Mouse (Mus musculus): ENCODE data around the gene Chchd3. TPM values are rescaled to one million over a fixed set of nuclear protein-coding genes. Genes with fewer than 3 reads are reported as not detected.

The Chchd3 gene
- polyA plus RNA-seq, 1 experiment from 2014 or later, result 105 TPM

GRCm38 (mm10) chr6:32795653-32796500 lies 264.2 kb downstream of the Chchd3 start:
- Histone ChIP-seq H3K4me1 (peaks cover 8% of the 10 kb centered on the region), H3K4me3 (no peak overlapping the region), H3K27me3 (replicated peaks) (no peaks in the 10 kb centered on the region), H3K9me3 (replicated peaks) (no peaks in the 10 kb centered on the region), H3K9ac (no peak overlapping the region), H3K27ac (no peak overlapping the region), H3K36me3 (peaks cover 46% of the 10 kb centered on the region), H3K4me2 (no peak overlapping the region)
- ATAC-seq, result no peak
- WGBS (ENCODE audit: insufficient replicate concordance), result 72% methylated on average over 8 of the region's 8 CpGs

- Histone ChIP-seq H3K36me3 (peaks cover 53% of the 10 kb centered on the region), H3K4me2 (no peak overlapping the region), H3K4me1 (peaks cover 8% of the 10 kb centered on the region), H3K4me3 (no peak overlapping the region), H3K27me3 (replicated peaks) (no peaks in the 10 kb centered on the region), H3K27ac (no peak overlapping the region), H3K9ac (no peak overlapping the region), H3K9me3 (replicated peaks) (no peaks in the 10 kb centered on the region)
- peak; percentile 87 for ATAC-seq
- WGBS (ENCODE audit: insufficient replicate concordance), result 41% methylated on average over 1 of the region's 1 CpGs
Measured at GRCm38 (mm10) chr6:32793575-32793974, 266.5 kb downstream of the Chchd3 start.

- ATAC-seq, result peak; percentile 72
- 64% methylated on average over 3 of the region's 3 CpGs for WGBS (ENCODE audit: insufficient replicate concordance)
- H3K27ac ChIP-seq, result no peak overlapping the region
Measured at GRCm38 (mm10) chr6:32793163-32793562, 266.9 kb downstream of the Chchd3 start.

GRCm38 (mm10) chr6:32790487-32790886 lies 269.6 kb downstream of the Chchd3 start:
- ATAC-seq, result no peak
- no peak overlapping the region for H3K4me2 ChIP-seq
- peaks cover 8% of the 10 kb centered on the region for H3K4me1 ChIP-seq
- H3K27ac ChIP-seq, result no peak overlapping the region
- H3K9me3 ChIP-seq (replicated peaks), result no peaks in the 10 kb centered on the region
- WGBS (ENCODE audit: insufficient replicate concordance), result 88% methylated on average over 4 of the region's 4 CpGs
- no peak overlapping the region for H3K4me3 ChIP-seq
- H3K27me3 ChIP-seq (replicated peaks), result no peaks in the 10 kb centered on the region
- H3K9ac ChIP-seq, result no peak overlapping the region
- H3K36me3 ChIP-seq, result peaks cover 46% of the 10 kb centered on the region

More at GRCm38 (mm10) chr6:32793163-32793562, 266.9 kb downstream of the Chchd3 start:
- no peaks in the 10 kb centered on the region for H3K27me3 ChIP-seq (replicated peaks)
- no peak overlapping the region for H3K4me3 ChIP-seq
- no peaks in the 10 kb centered on the region for H3K9me3 ChIP-seq (replicated peaks)
- peaks cover 8% of the 10 kb centered on the region for H3K4me1 ChIP-seq
- no peak overlapping the region for H3K9ac ChIP-seq
- no peak overlapping the region for H3K4me2 ChIP-seq
- peaks cover 53% of the 10 kb centered on the region for H3K36me3 ChIP-seq

- Histone ChIP-seq H3K4me1 (no peaks in the 10 kb centered on the region), H3K9ac (no peak overlapping the region), H3K4me3 (no peak overlapping the region), H3K36me3 (peaks cover 24% of the 10 kb centered on the region), H3K4me2 (no peak overlapping the region), H3K9me3 (replicated peaks) (no peaks in the 10 kb centered on the region), H3K27ac (no peak overlapping the region), H3K27me3 (replicated peaks) (no peaks in the 10 kb centered on the region)
- no peak for ATAC-seq
- 77% methylated on average over 1 of the region's 1 CpGs for WGBS (ENCODE audit: insufficient replicate concordance)
Measured at GRCm38 (mm10) chr6:32787399-32787798, 272.7 kb downstream of the Chchd3 start.

GRCm38 (mm10) chr6:32786196-32786595 lies 273.9 kb downstream of the Chchd3 start:
- H3K27ac ChIP-seq, result no peak overlapping the region
- H3K4me3 ChIP-seq, result no peak overlapping the region
- no peak overlapping the region for H3K9ac ChIP-seq
- H3K4me2 ChIP-seq, result no peak overlapping the region
- no peaks in the 10 kb centered on the region for H3K4me1 ChIP-seq
- H3K36me3 ChIP-seq, result peaks cover 14% of the 10 kb centered on the region
- no peaks in the 10 kb centered on the region for H3K9me3 ChIP-seq (replicated peaks)
- WGBS (ENCODE audit: insufficient replicate concordance), result 87% methylated on average over 5 of the region's 5 CpGs
- no peak for ATAC-seq
- no peaks in the 10 kb centered on the region; the same call in 1 of the 2 replicates for H3K27me3 ChIP-seq (replicated peaks)

- H3K27ac ChIP-seq, result no peak overlapping the region
- WGBS (ENCODE audit: insufficient replicate concordance), result 36% methylated on average over 4 of the region's 4 CpGs
Measured at GRCm38 (mm10) chr6:32783102-32783501, 277.0 kb downstream of the Chchd3 start.

GRCm38 (mm10) chr6:32780602-32781001 lies 279.5 kb downstream of the Chchd3 start:
- 0 out of 2 replicates have a peak overlapping the region, but pooled peaks have one; percentile 41 for H3K9ac ChIP-seq
- no peaks in the 10 kb centered on the region for H3K9me3 ChIP-seq (replicated peaks)
- peaks cover 8% of the 10 kb centered on the region for H3K27me3 ChIP-seq (replicated peaks)
- WGBS (ENCODE audit: insufficient replicate concordance), result 11% methylated on average over 11 of the region's 11 CpGs
- H3K27ac ChIP-seq, result no peak overlapping the region
- H3K4me3 ChIP-seq, result no peak overlapping the region; the same call in 1 of the 2 replicates
- no peak for ATAC-seq
- 0 out of 2 replicates have a peak, but pooled peaks cover 4% of the 10 kb centered on the region for H3K4me1 ChIP-seq
- peak overlapping the region; percentile 37 for H3K4me2 ChIP-seq
- H3K36me3 ChIP-seq, result no peaks in the 10 kb centered on the region

More at GRCm38 (mm10) chr6:32783102-32783501, 277.0 kb downstream of the Chchd3 start:
- Histone ChIP-seq H3K4me3 (no peak overlapping the region), H3K36me3 (no peaks in the 10 kb centered on the region), H3K4me1 (0 out of 2 replicates have a peak, but pooled peaks cover 4% of the 10 kb centered on the region), H3K27me3 (replicated peaks) (peaks cover 8% of the 10 kb centered on the region), H3K9ac (no peak overlapping the region), H3K4me2 (no peak overlapping the region), H3K9me3 (replicated peaks) (no peaks in the 10 kb centered on the region)
- ATAC-seq, result no peak

- ATAC-seq, result no peak
- Histone ChIP-seq H3K27ac (no peak overlapping the region), H3K27me3 (replicated peaks) (peaks cover 8% of the 10 kb centered on the region), H3K9me3 (replicated peaks) (no peaks in the 10 kb centered on the region), H3K36me3 (no peaks in the 10 kb centered on the region), H3K4me2 (no peak overlapping the region), H3K4me1 (0 out of 2 replicates have a peak, but pooled peaks cover 4% of the 10 kb centered on the region), H3K9ac (no peak overlapping the region), H3K4me3 (no peak overlapping the region)
- WGBS (ENCODE audit: insufficient replicate concordance), result 68% methylated on average over 11 of the region's 11 CpGs
Measured at GRCm38 (mm10) chr6:32776384-32776783, 283.7 kb downstream of the Chchd3 start.

GRCm38 (mm10) chr6:32754524-32754923 lies 305.5 kb downstream of the Chchd3 start:
- 73% methylated on average over 10 of the region's 10 CpGs for WGBS (ENCODE audit: insufficient replicate concordance)
- ATAC-seq, result no peak
- no peak overlapping the region for H3K9ac ChIP-seq
- no peaks in the 10 kb centered on the region for H3K36me3 ChIP-seq
- no peaks in the 10 kb centered on the region for H3K27me3 ChIP-seq (replicated peaks)
- no peak overlapping the region for H3K4me2 ChIP-seq
- no peak overlapping the region for H3K27ac ChIP-seq
- H3K9me3 ChIP-seq (replicated peaks), result no peaks in the 10 kb centered on the region
- H3K4me3 ChIP-seq, result no peak overlapping the region
- H3K4me1 ChIP-seq, result no peaks in the 10 kb centered on the region

GRCm38 (mm10) chr6:32749821-32750220 lies 310.2 kb downstream of the Chchd3 start:
- H3K36me3 ChIP-seq, result no peaks in the 10 kb centered on the region
- no peaks in the 10 kb centered on the region for H3K9me3 ChIP-seq (replicated peaks)
- ATAC-seq, result no peak
- no peaks in the 10 kb centered on the region for H3K4me1 ChIP-seq
- no peak overlapping the region for H3K27ac ChIP-seq
- no peaks in the 10 kb centered on the region for H3K27me3 ChIP-seq (replicated peaks)
- H3K4me3 ChIP-seq, result no peak overlapping the region
- no peak overlapping the region for H3K9ac ChIP-seq
- H3K4me2 ChIP-seq, result no peak overlapping the region
- WGBS (ENCODE audit: insufficient replicate concordance), result 85% methylated on average over 1 of the region's 1 CpGs

- 78% methylated on average over 6 of the region's 6 CpGs for WGBS (ENCODE audit: insufficient replicate concordance)
- ATAC-seq, result no peak
- Histone ChIP-seq H3K36me3 (no peaks in the 10 kb centered on the region), H3K9ac (no peak overlapping the region), H3K4me2 (no peak overlapping the region), H3K27me3 (replicated peaks) (no peaks in the 10 kb centered on the region), H3K4me3 (no peak overlapping the region), H3K4me1 (no peaks in the 10 kb centered on the region), H3K27ac (no peak overlapping the region), H3K9me3 (replicated peaks) (no peaks in the 10 kb centered on the region)
Measured at GRCm38 (mm10) chr6:32748777-32749176, 311.3 kb downstream of the Chchd3 start.

All from liver, embryonic 12.5 days (tissue).